Mouse (Mus musculus): ENCODE measurements around the gene Qars. TPM values are rescaled to one million over a fixed set of nuclear protein-coding genes. Genes with fewer than 3 reads are reported as not detected.

Qars gene
- polyA plus RNA-seq, 1 experiment from 2014 or later: 61.6 TPM

GRCm38 (mm10) chr9:108484021-108484420 lies 23.5 kb upstream of the Qars start:
- Histone ChIP-seq H3K27ac (no peak overlapping the region), H3K4me1 (replicated peaks; ENCODE audit: control insufficient read depth, insufficient read depth, low read length) (peaks cover 5% of the 10 kb centered on the region), H3K27me3 (ENCODE audit: control insufficient read depth, insufficient read depth, low read length) (no peaks in the 10 kb centered on the region), H3K4me2 (replicated peaks) (no peak overlapping the region), H3K9me3 (ENCODE audit: control insufficient read depth, low read length) (no peaks in the 10 kb centered on the region), H3K9ac (no peak overlapping the region), H3K4me3 (replicated peaks; ENCODE audit: low read length) (no peak overlapping the region), H3K36me3 (replicated peaks; ENCODE audit: control insufficient read depth, insufficient read depth) (peaks cover 7% of the 10 kb centered on the region; the same call in 1 of the 2 replicates)
- DNase-seq (ENCODE audit: low spot score): no peak
- ATAC-seq (ENCODE audit: low FRiP score): no peak
- 94% methylated on average over 15 of the region's 15 CpGs for WGBS

GRCm38 (mm10) chr9:108485301-108485875 lies 22.1 kb upstream of the Qars start:
- Histone ChIP-seq H3K36me3 (replicated peaks; ENCODE audit: control insufficient read depth, insufficient read depth) (peaks cover 7% of the 10 kb centered on the region; the same call in 1 of the 2 replicates), H3K4me2 (replicated peaks) (no peak overlapping the region), H3K27ac (no peak overlapping the region), H3K4me1 (replicated peaks; ENCODE audit: control insufficient read depth, insufficient read depth, low read length) (peaks cover 7% of the 10 kb centered on the region), H3K9me3 (ENCODE audit: control insufficient read depth, low read length) (no peaks in the 10 kb centered on the region), H3K9ac (no peak overlapping the region), H3K27me3 (ENCODE audit: control insufficient read depth, insufficient read depth, low read length) (no peaks in the 10 kb centered on the region), H3K4me3 (replicated peaks; ENCODE audit: low read length) (no peak overlapping the region)
- 93% methylated on average over 19 of the region's 19 CpGs for WGBS
- DNase-seq (ENCODE audit: low spot score) (no peak), ATAC-seq (ENCODE audit: low FRiP score) (no peak)

GRCm38 (mm10) chr9:108486973-108487530 lies 20.5 kb upstream of the Qars start:
- Histone ChIP-seq H3K27ac (no peak overlapping the region), H3K4me3 (replicated peaks; ENCODE audit: low read length) (no peak overlapping the region), H3K4me1 (replicated peaks; ENCODE audit: control insufficient read depth, insufficient read depth, low read length) (peaks cover 15% of the 10 kb centered on the region), H3K9me3 (ENCODE audit: control insufficient read depth, low read length) (no peaks in the 10 kb centered on the region), H3K4me2 (replicated peaks) (no peak overlapping the region), H3K36me3 (replicated peaks; ENCODE audit: control insufficient read depth, insufficient read depth) (peaks cover 9% of the 10 kb centered on the region; the same call in 1 of the 2 replicates), H3K27me3 (ENCODE audit: control insufficient read depth, insufficient read depth, low read length) (no peaks in the 10 kb centered on the region), H3K9ac (no peak overlapping the region)
- ATAC-seq (ENCODE audit: low FRiP score) (no peak), DNase-seq (ENCODE audit: low spot score) (no peak)
- 96% methylated on average over 8 of the region's 8 CpGs for WGBS

- H3K36me3 ChIP-seq (replicated peaks; ENCODE audit: control insufficient read depth, insufficient read depth): peaks cover 22% of the 10 kb centered on the region
- WGBS: 89% methylated on average over 17 of the region's 17 CpGs
- DNase-seq (ENCODE audit: low spot score) (no peak), ATAC-seq (ENCODE audit: low FRiP score) (no peak)
- H3K4me3 ChIP-seq (replicated peaks; ENCODE audit: low read length): no peak overlapping the region
- H3K9me3 ChIP-seq (ENCODE audit: control insufficient read depth, low read length): no peaks in the 10 kb centered on the region
- H3K4me2 ChIP-seq (replicated peaks): no peak overlapping the region
- H3K4me1 ChIP-seq (replicated peaks; ENCODE audit: control insufficient read depth, insufficient read depth, low read length): peaks cover 22% of the 10 kb centered on the region
- H3K9ac ChIP-seq: no peak overlapping the region
- no peaks in the 10 kb centered on the region for H3K27me3 ChIP-seq (ENCODE audit: control insufficient read depth, insufficient read depth, low read length)
- H3K27ac ChIP-seq: no peak overlapping the region
Observed at GRCm38 (mm10) chr9:108488403-108488802, 19.1 kb upstream of the Qars start.

GRCm38 (mm10) chr9:108489215-108489614 lies 18.3 kb upstream of the Qars start:
- no peaks in the 10 kb centered on the region for H3K9me3 ChIP-seq (ENCODE audit: control insufficient read depth, low read length)
- no peaks in the 10 kb centered on the region for H3K27me3 ChIP-seq (ENCODE audit: control insufficient read depth, insufficient read depth, low read length)
- 96% methylated on average over 20 of the region's 20 CpGs for WGBS
- no peak overlapping the region for H3K4me3 ChIP-seq (replicated peaks; ENCODE audit: low read length)
- H3K36me3 ChIP-seq (replicated peaks; ENCODE audit: control insufficient read depth, insufficient read depth): peaks cover 30% of the 10 kb centered on the region
- peaks cover 22% of the 10 kb centered on the region for H3K4me1 ChIP-seq (replicated peaks; ENCODE audit: control insufficient read depth, insufficient read depth, low read length)
- no peak overlapping the region for H3K9ac ChIP-seq
- DNase-seq (ENCODE audit: low spot score) (no peak), ATAC-seq (ENCODE audit: low FRiP score) (no peak)
- peak overlapping the region; percentile 98; the same call in 1 of the 2 replicates for H3K27ac ChIP-seq
- H3K4me2 ChIP-seq (replicated peaks): no peak overlapping the region

GRCm38 (mm10) chr9:108489702-108490558 lies 17.6 kb upstream of the Qars start:
- Histone ChIP-seq H3K27ac (peak overlapping the region; percentile 98), H3K4me3 (replicated peaks; ENCODE audit: low read length) (peak overlapping the region; percentile 95), H3K36me3 (replicated peaks; ENCODE audit: control insufficient read depth, insufficient read depth) (peaks cover 38% of the 10 kb centered on the region), H3K9ac (peak overlapping the region; percentile 90), H3K4me2 (replicated peaks) (peak overlapping the region; percentile 93), H3K27me3 (ENCODE audit: control insufficient read depth, insufficient read depth, low read length) (no peaks in the 10 kb centered on the region), H3K9me3 (ENCODE audit: control insufficient read depth, low read length) (no peaks in the 10 kb centered on the region), H3K4me1 (replicated peaks; ENCODE audit: control insufficient read depth, insufficient read depth, low read length) (peaks cover 22% of the 10 kb centered on the region)
- 66% methylated on average over 26 of the region's 26 CpGs for WGBS
- peak; percentile 24 for ATAC-seq (ENCODE audit: low FRiP score)
- no peak for DNase-seq (ENCODE audit: low spot score)

- Histone ChIP-seq H3K4me1 (replicated peaks; ENCODE audit: control insufficient read depth, insufficient read depth, low read length) (peaks cover 22% of the 10 kb centered on the region), H3K27me3 (ENCODE audit: control insufficient read depth, insufficient read depth, low read length) (no peaks in the 10 kb centered on the region), H3K36me3 (replicated peaks; ENCODE audit: control insufficient read depth, insufficient read depth) (peaks cover 42% of the 10 kb centered on the region), H3K9ac (peak within 1 kb of the TSS; percentile 90), H3K9me3 (ENCODE audit: control insufficient read depth, low read length) (no peaks in the 10 kb centered on the region), H3K4me2 (replicated peaks) (peak within 1 kb of the TSS; percentile 93), H3K27ac (peak within 1 kb of the TSS; percentile 98), H3K4me3 (replicated peaks; ENCODE audit: low read length) (peak within 1 kb of the TSS; percentile 95)
- ATAC-seq (ENCODE audit: low FRiP score): peak; percentile 96
- peak; percentile 97 for DNase-seq (ENCODE audit: low spot score)
- WGBS: under 1% methylated on average over 69 of the region's 69 CpGs
Observed at GRCm38 (mm10) chr9:108490559-108491285, 16.8 kb upstream of the Qars start, which contains the start of gene Usp19. Usp19 (plus strand) TSS chr9:108490602.

- no peaks in the 10 kb centered on the region for H3K27me3 ChIP-seq (ENCODE audit: control insufficient read depth, insufficient read depth, low read length)
- ATAC-seq (ENCODE audit: low FRiP score) (no peak), DNase-seq (ENCODE audit: low spot score) (no peak)
- 13% methylated on average over 12 of the region's 12 CpGs for WGBS
- peak overlapping the region; percentile 93 for H3K4me2 ChIP-seq (replicated peaks)
- peak overlapping the region; percentile 90 for H3K9ac ChIP-seq
- peaks cover 44% of the 10 kb centered on the region for H3K36me3 ChIP-seq (replicated peaks; ENCODE audit: control insufficient read depth, insufficient read depth)
- peak overlapping the region; percentile 98 for H3K27ac ChIP-seq
- H3K4me1 ChIP-seq (replicated peaks; ENCODE audit: control insufficient read depth, insufficient read depth, low read length): peaks cover 22% of the 10 kb centered on the region
- peak overlapping the region; percentile 95 for H3K4me3 ChIP-seq (replicated peaks; ENCODE audit: low read length)
- H3K9me3 ChIP-seq (ENCODE audit: control insufficient read depth, low read length): no peaks in the 10 kb centered on the region
Observed at GRCm38 (mm10) chr9:108491286-108491580, 16.3 kb upstream of the Qars start.
